Mouse (Mus musculus) heart, postnatal 4 days (tissue): Measurements from ENCODE around the gene Plxna1. TPM values are rescaled to one million over a fixed set of nuclear protein-coding genes. Genes with fewer than 3 reads are reported as not detected.

Experiments
- DNase-seq: peaks from one replicate; pipeline ENCODE4 v3.0.0; 2021
- total RNA-seq, 2 experiments: library from RNA; stranded (reverse); gene quantifications; 2 replicates each; pipeline ENCODE4 v1.2.3; 2021

Gene Plxna1
- total RNA-seq, 2 experiments from 2014 or later: 37.6 to 39.7 TPM

GRCm38 (mm10) chr6:89360709-89361417, 1.6 kb downstream of the Plxna1 start:
- DNase-seq: no peak

- peak; percentile 57 for DNase-seq
Measured at GRCm38 (mm10) chr6:89359771-89360708, 2.4 kb downstream of the Plxna1 start.

GRCm38 (mm10) chr6:89359192-89359591, 3.2 kb downstream of the Plxna1 start:
- peak; percentile 4 for DNase-seq

GRCm38 (mm10) chr6:89355661-89356060, 6.8 kb downstream of the Plxna1 start:
- DNase-seq: no peak

GRCm38 (mm10) chr6:89354726-89355125, 7.7 kb downstream of the Plxna1 start:
- DNase-seq: no peak

DNA sequence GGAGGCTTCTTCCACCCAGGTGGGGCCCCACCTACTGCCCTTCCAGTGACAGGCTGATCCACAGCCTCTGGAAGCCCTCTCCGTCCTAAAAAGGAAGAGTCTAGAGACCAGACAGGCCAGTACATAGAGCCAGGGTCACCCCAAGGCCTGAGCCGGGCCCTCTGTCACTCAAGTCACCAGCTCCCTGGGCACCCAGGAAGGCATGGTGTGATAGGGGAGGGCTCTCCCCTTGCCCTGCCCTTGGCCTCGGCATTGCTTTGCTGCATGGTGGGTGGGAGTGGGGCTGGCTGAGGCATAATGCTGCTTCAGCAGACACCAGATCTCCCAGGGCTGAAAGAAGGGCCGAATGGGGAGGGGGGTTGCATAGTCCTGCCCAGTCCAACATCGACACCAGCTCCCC, 8.3 kb downstream of the Plxna1 start:
- no peak for DNase-seq

DNA sequence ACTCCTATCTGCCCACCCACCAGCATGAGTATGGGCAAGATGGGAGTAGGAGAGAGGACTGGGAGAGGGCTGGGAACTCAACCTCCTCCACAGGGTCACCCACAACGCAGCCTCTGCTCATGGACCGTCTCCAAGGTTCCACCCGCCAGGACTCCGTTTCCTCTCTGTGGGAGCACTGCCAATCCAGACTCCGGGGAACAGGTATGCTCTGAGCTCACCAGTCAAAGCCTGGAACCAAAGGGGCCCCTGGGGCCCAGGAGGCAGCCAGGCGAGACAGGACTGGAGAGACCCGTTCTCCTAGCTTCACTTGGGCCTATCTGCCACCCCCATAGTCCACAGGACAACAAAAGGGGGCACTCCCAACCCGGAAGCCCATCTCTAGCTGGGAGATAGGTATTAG, 9.3 kb downstream of the Plxna1 start:
- no peak for DNase-seq

DNA sequence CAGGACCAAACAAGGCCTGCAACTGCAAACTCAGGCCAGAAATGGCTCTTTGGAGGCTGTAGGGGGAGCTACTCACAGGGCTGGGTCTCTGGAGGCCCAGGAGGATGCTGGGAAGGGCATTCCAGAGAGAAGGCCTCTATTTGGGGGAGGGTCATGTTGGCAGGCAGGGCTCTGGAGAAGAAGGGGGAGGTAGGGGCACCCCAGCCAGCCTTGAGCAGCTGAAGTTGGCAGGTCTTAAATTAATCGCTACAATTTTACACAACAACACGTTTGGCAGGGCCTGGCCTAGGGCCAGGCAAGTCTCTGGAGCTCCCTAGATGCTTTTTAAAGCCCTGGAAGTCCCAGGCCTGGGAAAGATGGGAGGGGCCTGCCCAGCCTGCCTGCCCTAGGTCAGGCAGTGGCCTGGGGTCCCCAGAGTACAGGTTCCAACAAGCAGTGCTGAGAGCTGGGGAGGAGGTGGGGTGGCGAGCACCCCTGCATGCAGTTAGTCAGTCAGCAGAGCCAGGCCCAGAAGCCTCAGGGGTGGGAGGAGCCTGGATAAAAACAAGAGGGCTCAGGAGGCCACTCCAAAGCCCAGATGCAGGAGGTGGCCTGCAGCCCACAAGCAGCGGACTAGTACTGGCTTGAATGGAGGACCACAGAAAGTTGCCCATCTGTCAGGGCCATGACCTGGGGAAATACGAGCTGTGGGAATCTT, 10.8 kb downstream of the Plxna1 start:
- peak; percentile 68 for DNase-seq

DNA sequence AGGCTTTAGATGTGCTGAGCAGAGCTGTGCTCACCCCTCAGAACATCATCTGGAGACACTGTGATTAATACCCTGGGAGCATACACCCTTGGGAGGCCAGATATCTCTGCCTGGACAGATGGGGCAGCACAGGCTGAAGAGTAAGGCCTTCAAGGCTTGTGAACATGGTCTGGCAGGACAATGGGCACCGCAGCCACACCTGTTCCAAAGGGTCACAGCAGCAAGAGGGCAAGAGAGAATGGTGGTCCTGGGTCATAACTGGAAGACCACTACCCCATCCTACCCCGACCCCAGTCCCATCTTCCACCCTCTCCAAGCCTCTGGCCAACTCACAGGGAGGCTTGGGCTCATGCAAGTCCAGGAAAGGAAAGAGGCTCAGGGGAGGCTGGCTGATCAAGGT, 11.9 kb downstream of the Plxna1 start:
- DNase-seq: no peak

- DNase-seq: peak; percentile 56
Measured at GRCm38 (mm10) chr6:89350037-89350515, 12.3 kb downstream of the Plxna1 start.

DNA sequence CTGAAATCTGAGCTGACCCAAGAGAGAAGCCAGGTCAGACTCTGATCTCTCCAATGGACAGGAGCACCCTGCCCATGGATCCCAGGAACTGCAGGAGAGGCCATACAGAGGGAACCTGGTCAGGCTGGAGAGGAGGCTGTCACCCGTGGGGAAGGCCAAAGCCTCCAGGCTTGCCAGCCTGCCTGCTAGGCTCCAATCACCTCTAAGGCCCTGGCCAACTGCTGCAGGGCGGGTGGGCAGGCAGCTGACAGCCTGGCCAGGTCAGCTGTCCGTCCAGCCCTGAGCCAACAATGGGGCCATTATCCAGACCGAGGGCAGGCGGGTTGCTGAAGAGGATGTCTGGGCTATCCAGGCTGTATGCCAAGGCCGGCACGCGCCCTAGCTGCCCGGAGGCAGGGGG, 14.1 kb downstream of the Plxna1 start:
- peak; percentile 41 for DNase-seq

- no peak for DNase-seq
Measured at GRCm38 (mm10) chr6:89347792-89348191, 14.6 kb downstream of the Plxna1 start.

DNA sequence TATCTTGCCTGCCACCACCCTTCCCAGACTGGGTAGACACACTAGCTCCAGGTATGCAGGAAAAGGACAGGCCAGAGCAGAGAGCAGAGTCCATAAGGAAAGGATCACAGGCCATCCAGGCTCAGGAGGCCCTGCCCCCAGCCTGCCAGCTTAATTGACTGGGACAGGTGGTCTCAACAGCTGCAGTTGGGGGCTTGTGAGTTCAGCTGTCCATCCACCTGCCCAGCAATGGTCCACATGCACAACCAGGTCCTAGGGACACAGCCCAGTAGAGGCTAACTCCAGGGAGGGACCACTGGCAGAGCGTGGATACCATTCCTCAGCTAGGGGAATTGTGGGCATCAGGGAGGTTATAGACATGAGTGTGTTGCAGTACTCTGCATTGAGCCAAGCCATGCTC, 16.6 kb downstream of the Plxna1 start:
- DNase-seq: no peak

DNA sequence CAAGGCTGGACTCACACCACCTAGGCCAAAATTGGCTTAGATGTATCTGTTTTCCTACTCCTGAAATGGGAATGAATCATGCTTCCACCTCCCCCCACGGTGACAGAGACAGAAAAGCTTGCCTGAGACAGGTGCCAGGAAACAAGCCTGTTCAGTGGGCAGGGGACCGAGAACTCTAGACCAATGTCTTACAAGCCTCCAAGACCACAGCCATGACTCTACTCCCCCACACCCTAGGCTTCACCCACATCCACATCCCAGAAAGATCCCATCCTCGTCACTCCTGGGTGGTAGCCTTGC, 17.0 kb downstream of the Plxna1 start:
- no peak for DNase-seq

DNA sequence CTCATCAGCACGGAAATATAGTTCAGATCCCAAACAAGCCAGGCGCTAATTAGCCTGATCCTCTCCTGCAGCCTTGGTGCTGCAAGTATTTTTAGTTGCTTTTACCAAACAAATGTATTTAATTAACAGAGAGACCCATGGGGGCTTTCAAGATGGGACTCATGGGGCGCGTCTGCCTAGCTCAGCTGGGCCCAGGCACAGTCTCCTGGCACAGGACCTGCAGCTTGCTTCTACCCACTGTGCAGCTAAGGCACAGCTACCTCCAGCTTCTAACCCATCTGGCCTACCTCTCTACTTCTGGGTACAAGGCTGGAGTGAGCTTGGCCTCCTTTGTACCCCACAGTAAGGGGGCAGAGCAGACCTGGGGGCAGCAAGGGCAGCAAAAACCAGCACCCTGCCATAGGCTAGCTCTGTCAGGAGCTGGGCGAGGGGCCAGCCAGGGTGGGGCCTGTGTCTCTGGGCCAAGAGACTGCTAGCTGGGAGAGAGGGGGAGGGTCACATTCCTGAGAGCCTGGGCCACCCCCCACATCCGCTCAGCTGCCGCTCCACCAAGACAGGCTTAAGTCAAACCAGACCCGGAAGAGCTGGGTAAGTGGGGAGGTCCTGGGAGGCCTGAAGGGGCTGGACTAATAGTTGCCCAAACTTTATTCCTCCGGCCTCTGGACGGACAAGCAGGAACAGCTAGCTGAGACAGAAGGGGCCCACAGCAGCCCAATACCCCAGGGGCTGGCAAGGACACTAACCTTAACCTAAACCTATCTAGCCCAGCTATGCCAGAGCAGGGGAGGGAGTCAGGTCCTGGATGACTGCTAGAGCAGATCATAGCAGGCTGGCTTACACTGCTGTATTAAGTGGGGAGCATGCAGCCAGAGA, 17.6 kb downstream of the Plxna1 start:
- peak; percentile 96 for DNase-seq

- DNase-seq: no peak
Measured at GRCm38 (mm10) chr6:89341981-89342380, 20.4 kb downstream of the Plxna1 start.

GRCm38 (mm10) chr6:89339447-89339846, 23.0 kb downstream of the Plxna1 start:
- DNase-seq: peak; percentile 90

GRCm38 (mm10) chr6:89338733-89339132, 23.7 kb downstream of the Plxna1 start:
- DNase-seq: no peak

GRCm38 (mm10) chr6:89337574-89337973, 24.8 kb downstream of the Plxna1 start:
- DNase-seq: no peak

GRCm38 (mm10) chr6:89333964-89334702, 28.3 kb downstream of the Plxna1 start:
- DNase-seq: no peak

DNA sequence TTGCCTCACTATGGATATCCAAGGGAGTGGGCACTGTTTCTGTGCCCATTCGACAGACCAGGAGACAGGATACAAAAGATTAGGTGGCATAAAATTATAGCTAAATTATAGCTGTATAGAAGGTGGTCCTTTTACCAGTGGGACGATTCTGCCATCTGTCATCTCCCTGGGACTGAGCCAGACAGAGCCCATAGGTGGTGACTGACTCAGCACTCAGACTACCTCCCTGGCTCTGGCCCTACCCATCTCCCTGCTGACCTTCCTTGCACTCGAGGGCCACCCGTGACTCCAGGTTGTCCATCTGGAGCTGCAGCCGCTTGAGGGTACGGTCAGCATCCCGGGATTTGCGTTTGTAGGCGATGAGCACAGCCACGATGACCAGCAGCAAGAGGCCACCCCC, 31.5 kb downstream of the Plxna1 start:
- no peak for DNase-seq
